Mouse (Mus musculus): ENCODE measurements around the gene Cacna1c.

Cacna1c gene

DNA sequence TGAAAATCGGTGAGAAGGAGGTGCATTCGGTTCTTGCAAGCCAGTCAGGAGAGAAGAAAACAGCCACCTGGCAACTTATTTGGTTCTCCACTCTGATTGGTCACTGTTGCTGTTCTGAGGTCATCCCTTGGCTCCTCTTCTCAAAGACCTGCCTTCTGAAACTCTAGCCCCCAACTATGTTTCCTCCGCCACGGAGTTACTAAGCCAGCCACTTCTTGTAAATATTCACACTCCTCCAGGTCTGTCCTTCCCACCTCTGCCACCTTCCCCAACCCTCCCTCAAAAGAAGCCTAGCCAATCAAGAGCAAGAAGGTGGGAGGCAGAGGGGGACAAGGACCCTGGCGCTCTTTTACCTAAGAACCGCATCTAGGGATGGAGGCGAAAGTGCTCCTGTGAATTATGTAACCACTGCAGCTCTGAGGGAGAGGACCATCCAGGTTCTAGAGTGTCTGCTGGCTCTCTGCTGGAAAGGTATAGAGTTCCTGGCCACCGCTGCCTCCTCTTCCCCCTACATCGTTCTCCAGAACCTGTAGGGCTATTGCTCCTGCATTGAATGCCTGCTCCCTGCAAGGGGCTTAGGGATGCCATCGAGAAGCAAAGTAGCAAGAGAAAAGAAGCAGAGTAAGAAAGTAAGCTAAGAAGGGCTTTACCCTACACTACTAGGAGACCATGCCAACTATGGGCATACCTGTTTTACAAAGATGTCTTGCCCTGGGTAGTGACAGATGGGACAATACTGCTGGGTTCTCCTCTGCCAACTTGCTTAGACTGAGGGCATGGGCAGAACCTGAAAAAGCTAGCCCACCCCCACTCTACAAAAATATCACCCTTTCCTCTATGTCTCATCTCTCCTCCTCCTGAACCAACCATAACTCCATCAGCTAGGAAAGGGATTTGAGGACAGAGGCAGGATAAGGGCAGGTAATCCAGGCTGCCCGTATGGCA is 90.3 kb downstream of the Cacna1c start:
- in situ Hi-C loops (cut with MboI, MseI), result loop anchor here in 1 of 2 experiments (10.0 kb wide), 1 partner anchor 461 kb away; no protein-coding TSS in a partner anchor

DNA sequence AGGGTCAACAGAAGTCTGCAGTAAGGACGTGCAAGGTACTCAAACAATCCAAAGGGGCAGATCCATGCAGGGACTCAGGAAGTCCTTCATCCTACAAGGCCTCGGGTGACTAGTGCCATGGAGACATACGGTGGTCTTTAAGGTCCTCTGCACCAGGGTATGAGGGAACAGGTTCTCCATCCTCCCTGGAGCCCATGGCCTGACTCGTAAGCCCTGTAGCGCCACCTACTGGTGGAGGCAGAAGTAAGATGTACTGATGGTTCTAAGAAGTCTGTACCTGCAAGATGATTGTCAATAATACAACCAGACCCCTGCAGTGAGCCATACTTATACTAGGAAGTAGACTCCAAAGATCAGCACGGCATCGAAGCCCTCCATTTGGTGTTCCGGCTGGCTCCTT is 92.0 kb downstream of the Cacna1c start:
- in situ Hi-C loops (cut with MboI, MseI), result loop anchor here (5.0 to 10.0 kb wide), 3 partner anchors 107 to 542 kb away; partner anchors contain the start of gene Ankrd26 (in 1 of the 2)

- in situ Hi-C loops (cut with MboI, MseI), result loop anchor here (5.0 to 10.0 kb wide), 3 partner anchors 106 to 541 kb away; partner anchors contain the start of gene Ankrd26 (in 1 of the 2)
Measured at GRCm38 (mm10) chr6:119102936-119103335, 93.3 kb downstream of the Cacna1c start.

DNA sequence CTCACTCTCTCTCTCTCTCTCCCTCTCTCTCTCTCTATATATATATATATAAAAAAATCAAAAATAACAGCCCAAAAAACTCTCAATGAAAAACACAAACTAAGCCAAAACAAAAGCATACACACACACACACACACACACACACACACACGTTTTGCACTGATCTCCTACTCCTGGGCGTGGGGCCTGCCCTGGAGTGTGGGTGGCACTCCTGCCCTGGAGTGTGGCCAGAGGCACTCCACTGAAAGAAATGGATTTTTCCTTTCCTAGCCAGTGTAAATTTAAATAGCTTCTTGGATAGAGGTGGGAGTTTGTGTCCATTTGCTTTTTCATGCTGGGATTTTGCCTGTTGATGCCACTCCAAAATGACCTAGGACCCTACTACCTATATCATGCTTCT is 96.9 kb downstream of the Cacna1c start:
- in situ Hi-C loops (cut with MboI, MseI), result loop anchor here (5.0 kb wide), 2 partner anchors 172 to 177 kb away; no protein-coding TSS in a partner anchor

DNA sequence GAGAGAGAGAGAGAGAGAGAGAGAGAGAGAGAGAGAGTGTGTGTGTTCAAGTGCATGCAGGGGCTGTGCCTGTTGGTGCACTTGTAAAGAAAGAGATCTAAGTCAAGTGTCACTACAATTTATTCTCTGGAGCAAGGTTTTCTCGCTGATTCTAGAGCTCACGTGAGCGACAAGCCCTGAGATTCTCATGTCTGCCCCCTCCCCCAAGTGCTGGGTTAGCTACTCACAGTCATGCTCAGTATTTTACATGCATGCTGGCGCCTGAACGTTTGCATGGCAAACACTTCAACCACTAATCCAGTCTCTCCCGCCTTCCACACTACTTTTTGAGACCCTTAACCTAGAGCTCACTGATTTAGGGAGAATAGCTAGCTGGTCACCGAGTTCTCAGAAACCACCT is 99.7 kb downstream of the Cacna1c start:
- in situ Hi-C loops (cut with MboI, MseI), result loop anchor here (5.0 kb wide), 2 partner anchors 169 to 174 kb away; no protein-coding TSS in a partner anchor

- in situ Hi-C loops (cut with MboI, MseI), result loop anchor here (5.0 kb wide), 2 partner anchors 168 to 173 kb away; no protein-coding TSS in a partner anchor
Measured at GRCm38 (mm10) chr6:119095081-119095480, 101.1 kb downstream of the Cacna1c start.

- in situ Hi-C loops (cut with MboI, MseI), result no loop called here
Measured at GRCm38 (mm10) chr6:119089173-119089572, 107.0 kb downstream of the Cacna1c start.

GRCm38 (mm10) chr6:119088381-119088780 is 107.8 kb downstream of the Cacna1c start:
- in situ Hi-C loops (cut with MboI, MseI), result no loop called here

DNA sequence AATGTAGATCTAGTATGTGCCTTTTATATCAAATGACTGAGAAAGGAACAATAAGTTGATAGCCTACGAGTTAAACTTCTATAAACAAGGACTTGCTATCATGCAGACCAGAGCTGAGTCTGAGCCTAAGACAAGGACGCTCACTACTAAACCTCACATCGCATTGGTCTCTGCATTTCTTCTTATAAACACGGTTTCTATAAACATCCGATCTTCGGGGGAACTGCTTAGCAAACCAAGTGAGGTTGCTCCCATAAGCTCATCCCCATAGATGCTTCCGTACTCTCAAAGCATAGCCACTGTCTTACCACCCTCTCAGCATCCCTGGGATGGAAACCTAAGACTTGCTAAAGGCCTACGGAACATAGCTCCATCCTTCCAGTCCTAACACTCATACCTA is 108.3 kb downstream of the Cacna1c start:
- in situ Hi-C loops (cut with MboI, MseI), result no loop called here

DNA sequence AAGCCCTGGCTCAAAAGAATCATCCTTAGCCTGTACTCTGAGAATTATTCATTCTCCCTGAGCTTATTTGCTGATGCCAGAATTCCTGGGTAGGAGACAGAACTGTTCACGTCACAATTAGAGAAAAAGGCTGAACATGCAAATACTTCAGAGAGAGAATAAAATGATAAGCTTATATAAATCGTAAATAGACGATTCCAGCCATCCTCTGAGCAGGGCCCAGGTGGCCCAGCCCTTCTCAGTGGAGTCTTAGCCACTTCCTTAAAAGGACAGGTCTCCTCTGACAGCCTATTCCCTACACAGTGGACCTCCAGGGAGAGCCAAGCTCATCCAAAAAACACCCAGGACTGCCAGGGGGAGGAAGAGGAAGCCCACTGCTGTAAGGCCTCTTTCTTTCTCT is 110.4 kb downstream of the Cacna1c start:
- in situ Hi-C loops (cut with MboI, MseI), result no loop called here

DNA sequence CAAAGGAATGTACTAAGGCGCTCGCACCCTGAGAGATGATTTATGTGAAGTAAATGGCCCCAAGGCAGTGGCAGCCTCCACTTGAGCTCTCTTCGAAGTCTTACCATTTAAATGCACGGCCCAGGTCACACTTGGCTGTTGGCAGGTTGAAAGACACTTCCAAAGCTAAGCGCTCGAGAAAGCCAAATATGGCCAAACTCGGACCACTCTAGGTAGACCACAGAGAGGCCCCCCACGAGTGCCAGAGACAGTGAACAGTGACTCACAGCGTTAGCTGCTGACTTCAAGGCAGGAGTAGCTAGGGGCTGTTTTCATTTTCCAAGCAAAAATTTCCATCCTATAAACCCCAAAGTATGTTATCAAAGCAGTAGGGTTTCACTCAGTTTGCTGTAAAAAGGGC is 111.7 kb downstream of the Cacna1c start:
- in situ Hi-C loops (cut with MboI, MseI), result no loop called here

DNA sequence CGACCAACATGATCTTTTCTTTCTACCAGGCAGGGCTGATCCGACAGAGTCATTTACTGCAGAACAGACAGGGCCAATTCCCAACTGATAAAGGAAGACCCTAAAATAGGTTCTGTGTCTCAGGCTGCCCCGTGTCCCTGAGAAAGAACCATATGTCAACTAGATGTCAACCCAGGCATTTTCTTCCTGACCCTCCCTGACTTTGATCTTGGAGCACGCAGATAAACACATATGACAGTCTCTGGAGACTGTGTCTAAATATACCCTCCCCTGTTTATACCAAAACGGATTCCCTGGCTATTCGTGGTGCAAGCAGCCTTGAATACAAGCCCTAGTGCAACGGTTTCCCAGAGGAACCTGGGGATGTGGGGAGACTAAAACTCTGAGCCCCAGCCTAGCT is 112.7 kb downstream of the Cacna1c start:
- in situ Hi-C loops (cut with MboI, MseI), result no loop called here

DNA sequence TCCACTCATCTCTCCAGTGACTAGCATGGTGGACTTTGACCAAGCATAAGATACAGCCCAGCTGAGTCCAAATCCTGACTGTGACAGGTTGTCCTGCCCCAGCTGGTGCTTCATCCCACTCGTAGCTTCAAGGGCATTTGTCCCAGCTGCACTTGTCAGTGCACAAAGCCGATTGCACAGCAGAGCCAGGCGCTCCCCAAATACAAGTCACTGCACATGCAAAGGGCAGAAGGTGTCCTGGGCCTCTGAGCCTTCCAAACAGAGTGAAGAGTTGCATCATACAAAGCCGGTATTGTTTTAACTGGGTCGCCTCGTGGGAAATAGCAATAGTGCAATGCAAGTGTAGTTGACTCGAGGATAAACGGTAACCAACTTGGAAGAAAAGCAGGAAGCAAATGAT is 113.6 kb downstream of the Cacna1c start:
- in situ Hi-C loops (cut with MboI, MseI), result no loop called here

- in situ Hi-C loops (cut with MboI, MseI), result no loop called here
Measured at GRCm38 (mm10) chr6:119081650-119082049, 114.6 kb downstream of the Cacna1c start.

DNA sequence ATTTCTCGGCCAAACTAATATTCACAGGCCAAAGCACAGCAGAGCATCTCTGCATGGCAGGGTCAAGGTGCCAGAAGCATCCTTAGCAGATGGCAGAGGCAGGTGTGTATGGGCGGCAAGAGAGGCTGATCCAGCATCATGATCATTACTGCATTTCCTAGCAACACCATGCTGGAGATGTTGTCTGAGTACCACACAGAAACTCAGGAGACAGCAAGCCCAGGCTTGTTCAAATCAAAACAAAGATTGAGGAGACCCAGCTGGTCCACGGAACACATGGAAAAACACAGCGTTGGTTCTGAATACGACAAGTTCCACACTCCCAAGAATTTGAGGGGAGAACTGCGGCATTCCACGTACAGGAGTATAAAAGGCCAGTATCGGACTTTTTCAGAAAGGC is 116.6 kb downstream of the Cacna1c start:
- in situ Hi-C loops (cut with MboI, MseI), result no loop called here

- in situ Hi-C loops (cut with MboI, MseI), result no loop called here
Measured at GRCm38 (mm10) chr6:119078912-119079311, 117.3 kb downstream of the Cacna1c start.

DNA sequence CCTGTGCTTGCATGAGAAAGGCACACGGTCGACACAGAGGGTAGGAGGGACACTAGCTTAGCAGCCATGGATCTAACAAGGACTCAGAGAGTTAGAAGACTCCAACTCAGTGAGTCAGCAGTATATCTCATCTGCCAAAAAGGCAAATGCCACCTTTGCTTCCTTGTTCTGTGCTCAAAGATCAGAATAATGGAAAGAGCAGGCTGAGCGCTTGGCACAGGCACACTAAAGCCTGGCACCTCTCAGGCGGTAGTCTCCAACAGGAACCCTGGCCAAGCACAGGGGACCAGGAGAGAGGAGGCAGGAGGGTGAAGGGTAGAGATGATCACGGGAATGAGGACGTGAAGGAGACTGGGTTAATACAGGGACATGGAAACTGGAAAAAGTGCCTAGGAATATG is 119.0 kb downstream of the Cacna1c start:
- in situ Hi-C loops (cut with MboI, MseI), result no loop called here

- in situ Hi-C loops (cut with MboI, MseI), result no loop called here
Measured at GRCm38 (mm10) chr6:119073419-119074071, 122.7 kb downstream of the Cacna1c start.

- in situ Hi-C loops (cut with MboI, MseI), result no loop called here
Measured at GRCm38 (mm10) chr6:119072772-119073171, 123.4 kb downstream of the Cacna1c start.

DNA sequence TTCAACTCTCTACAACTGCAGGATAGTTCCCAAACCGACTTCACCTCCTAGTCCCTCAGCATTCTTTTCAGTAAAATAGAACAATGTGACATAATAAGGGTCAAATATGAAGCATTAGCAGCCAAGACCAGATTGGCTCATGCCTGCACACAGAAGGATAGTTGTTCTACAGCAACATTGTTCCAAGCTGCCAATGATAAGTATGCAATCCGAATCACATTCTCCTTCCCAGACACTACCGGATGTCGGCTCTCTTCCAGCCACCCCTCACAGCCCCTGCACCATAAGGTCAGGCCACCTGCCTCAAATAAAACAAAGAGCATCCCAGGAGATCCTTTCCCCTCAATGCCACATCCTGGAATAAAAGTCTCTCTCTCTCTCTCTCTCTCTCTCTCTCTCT is 125.4 kb downstream of the Cacna1c start:
- in situ Hi-C loops (cut with MboI, MseI), result no loop called here

DNA sequence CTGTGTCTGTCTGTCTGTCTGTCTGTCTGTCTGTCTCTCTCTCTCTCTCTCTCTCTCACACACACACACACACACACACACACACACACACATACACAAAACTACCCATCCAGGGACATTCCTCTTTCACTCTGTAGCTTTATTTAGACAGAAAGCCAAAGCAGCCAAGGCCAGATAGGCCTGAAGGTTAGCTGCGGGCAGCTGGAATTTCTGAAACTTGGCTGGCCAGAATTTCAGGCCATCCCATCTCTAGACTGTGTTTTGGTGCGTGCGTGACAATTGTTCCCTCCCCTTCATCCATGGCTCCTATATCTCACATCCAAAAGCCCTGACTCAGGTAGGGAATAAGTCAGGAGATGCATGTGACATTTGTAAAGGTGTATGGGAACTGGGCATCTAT is 125.9 kb downstream of the Cacna1c start:
- in situ Hi-C loops (cut with MboI, MseI), result no loop called here

- in situ Hi-C loops (cut with MboI, MseI), result no loop called here
Measured at GRCm38 (mm10) chr6:119069145-119069544, 127.1 kb downstream of the Cacna1c start.
